Mouse (Mus musculus): Measurements from ENCODE around the gene Lrrc32. TPM values are rescaled to one million over a fixed set of nuclear protein-coding genes. Genes with fewer than 3 reads are reported as not detected.

The Lrrc32 gene
- total and polyA plus RNA-seq, 3 experiments = 2.3 to 23.7 (median 5.3) TPM

DNA sequence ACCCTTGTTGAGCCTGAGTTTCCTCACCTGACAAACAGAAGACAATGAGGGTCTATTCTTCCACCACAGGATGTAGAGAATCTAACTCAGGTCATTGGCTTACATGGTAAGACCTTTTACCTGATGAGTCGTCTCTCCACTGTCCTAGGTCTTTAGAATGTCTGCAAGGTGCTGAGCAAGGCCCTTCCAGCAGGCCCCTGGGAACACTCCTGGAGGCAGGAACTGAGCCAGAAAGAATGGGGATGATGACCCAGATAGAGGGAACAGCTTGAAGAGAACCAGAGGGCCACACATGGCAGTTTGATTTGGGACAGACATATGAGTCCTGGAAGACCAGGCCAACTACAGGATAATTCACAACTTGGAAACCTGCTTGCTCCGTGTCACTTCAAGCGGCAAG lies 53.2 kb downstream of the Lrrc32 start:
- Histone ChIP-seq H3K4me1 (ENCODE audit: control insufficient read depth in 1 of 2, insufficient read depth in 2 of 2) (peaks cover 0 to 7% of the 10 kb centered on the region in 2 experiments; a peak in 3 of 4 replicates), H3K36me3 (replicated peaks in 1 of 2; ENCODE audit: control insufficient read depth in 1 of 2, insufficient read depth in 1 of 2, low read length in 1 of 2) (no peaks in the 10 kb centered on the region), H3K27me3 (replicated peaks) (peaks cover 4% of the 10 kb centered on the region), H3K27ac (ENCODE audit: insufficient read depth, low read depth) (no peak overlapping the region), H3K9me3 (replicated peaks; ENCODE audit: low read length) (no peaks in the 10 kb centered on the region), H3K4me2 (ENCODE audit: insufficient read depth, low read depth, poor library complexity, severe bottlenecking) (no peak overlapping the region), H3K4me3 (replicated peaks in 1 of 3; ENCODE audit: low read depth in 2 of 3, low read length in 2 of 3, poor library complexity in 1 of 3) (no peak overlapping the region), H3K79me2 (replicated peaks; ENCODE audit: control insufficient read depth, extremely low read depth, insufficient read depth, poor library complexity, severe bottlenecking) (no peaks in the 10 kb centered on the region), H3K9ac (ENCODE audit: insufficient read depth, low read depth) (no peak overlapping the region)
- in situ Hi-C loops (cut with MboI; ENCODE audit: low pct_ligation_motif_present, low pct_unique_long_range_greater_than_20kb, low sequenced_read_pairs) = no loop called here
- no peak for TF ChIP-seq BHLHE40 (IDR thresholded peaks at IDR 0.05; ENCODE audit: low read depth, low read length)
- no peak for TF ChIP-seq ETS1 (conservative IDR thresholded peaks at IDR 0.05; ENCODE audit: low read depth, low read length)
- TF ChIP-seq MAX (IDR thresholded peaks at IDR 0.05; ENCODE audit: low read length) = no peak
- no peak for TF ChIP-seq CHD1 (IDR thresholded peaks at IDR 0.05; ENCODE audit: low read depth, low read length)
- TF ChIP-seq JUN (IDR thresholded peaks at IDR 0.05; ENCODE audit: insufficient read depth, low read depth, low read length) = no peak
- no peak for TF ChIP-seq MXI1 (IDR thresholded peaks at IDR 0.05; ENCODE audit: low read depth, low read length)
- no peak for TF ChIP-seq TCF12 (IDR thresholded peaks at IDR 0.05; ENCODE audit: low read depth, low read length)
- TF ChIP-seq MAZ (IDR thresholded peaks at IDR 0.05; ENCODE audit: low read depth, low read length) = no peak
- no peak for TF ChIP-seq E2F4 (IDR thresholded peaks at IDR 0.05; ENCODE audit: insufficient replicate concordance, low read depth, low read length)
- no peak for TF ChIP-seq JUND (conservative IDR thresholded peaks at IDR 0.05; ENCODE audit: low read depth, low read length)
- TF ChIP-seq SMC3 (IDR thresholded peaks at IDR 0.05; ENCODE audit: low read depth, low read length) = no peak
- no peak for TF ChIP-seq CTCF (conservative IDR thresholded peaks at IDR 0.05 in 1 of 2, IDR thresholded peaks at IDR 0.05 in 1 of 2; ENCODE audit: low read depth in 2 of 2, low read length in 2 of 2)
- TF ChIP-seq MAFK (IDR thresholded peaks at IDR 0.05; ENCODE audit: insufficient replicate concordance, low read length) = no peak
- no peak for TF ChIP-seq USF2 (conservative IDR thresholded peaks at IDR 0.05; ENCODE audit: low read depth, low read length)
- no peak for TF ChIP-seq TBP (conservative IDR thresholded peaks at IDR 0.05; ENCODE audit: low read depth, low read length)
- no peak for TF ChIP-seq POLR2AphosphoS2 (IDR thresholded peaks at IDR 0.05; ENCODE audit: low read depth, low read length)
- TF ChIP-seq RAD21 (IDR thresholded peaks at IDR 0.05; ENCODE audit: low read depth, low read length) = no peak
- no peak for TF ChIP-seq MEF2A (IDR thresholded peaks at IDR 0.05; ENCODE audit: borderline replicate concordance, low read depth, low read length)
- no peak for TF ChIP-seq GABPA (IDR thresholded peaks at IDR 0.05; ENCODE audit: insufficient replicate concordance, low read depth, low read length)
- TF ChIP-seq IRF4 (IDR thresholded peaks at IDR 0.05; ENCODE audit: low read depth, low read length) = no peak
- dilution Hi-C loops (cut with MboI; ENCODE audit: extremely low pct_ligation_motif_present, extremely low pct_unique_long_range_greater_than_20kb, low sequenced_read_pairs) = no loop called here
- DNase-seq (ENCODE audit: extremely low read depth) = no peak

DNA sequence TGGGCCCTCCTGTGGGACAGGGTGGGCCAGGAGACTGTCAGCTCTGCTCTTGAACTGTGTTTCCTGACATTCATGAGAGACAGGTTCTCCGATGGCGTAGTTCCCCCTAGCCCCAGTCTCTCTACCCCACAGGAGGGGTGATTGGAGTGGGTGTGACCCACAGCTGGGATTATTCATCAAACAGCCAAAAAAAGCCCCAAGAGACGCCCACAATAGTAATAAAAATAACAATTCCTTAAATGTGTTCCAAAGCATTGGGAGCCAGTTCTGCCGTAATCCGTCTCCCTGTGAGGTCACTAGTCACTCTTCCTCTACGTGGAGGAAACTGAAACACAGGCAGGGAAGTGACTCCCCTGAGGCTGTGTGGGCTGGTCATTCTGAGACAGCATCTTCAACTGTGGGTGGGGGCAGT lies 53.7 kb downstream of the Lrrc32 start:
- DNase-seq (ENCODE audit: extremely low read depth) = no peak
- no peak overlapping the region for H3K9ac ChIP-seq (ENCODE audit: insufficient read depth, low read depth)
- no peaks in the 10 kb centered on the region for H3K79me2 ChIP-seq (replicated peaks; ENCODE audit: control insufficient read depth, extremely low read depth, insufficient read depth, poor library complexity, severe bottlenecking)
- no peak overlapping the region for H3K4me2 ChIP-seq (ENCODE audit: insufficient read depth, low read depth, poor library complexity, severe bottlenecking)
- H3K4me1 ChIP-seq (ENCODE audit: control insufficient read depth in 1 of 2, insufficient read depth in 2 of 2) = peaks cover 0 to 5% of the 10 kb centered on the region in 2 experiments; a peak in 1 of 4 replicates
- H3K9me3 ChIP-seq (replicated peaks; ENCODE audit: low read length) = no peaks in the 10 kb centered on the region
- H3K4me3 ChIP-seq (replicated peaks in 1 of 3; ENCODE audit: low read depth in 2 of 3, low read length in 2 of 3, poor library complexity in 1 of 3) = no peak overlapping the region
- peaks cover 4% of the 10 kb centered on the region for H3K27me3 ChIP-seq (replicated peaks)
- in situ Hi-C loops (cut with MboI; ENCODE audit: low pct_ligation_motif_present, low pct_unique_long_range_greater_than_20kb, low sequenced_read_pairs) = no loop called here
- TF ChIP-seq SMC3 (IDR thresholded peaks at IDR 0.05; ENCODE audit: low read depth, low read length) (no peak), GABPA (IDR thresholded peaks at IDR 0.05; ENCODE audit: insufficient replicate concordance, low read depth, low read length) (no peak), IRF4 (IDR thresholded peaks at IDR 0.05; ENCODE audit: low read depth, low read length) (peak; percentile 52; the same call in 1 of the 2 replicates), ZMIZ1 (IDR thresholded peaks at IDR 0.05; ENCODE audit: low read depth, low read length) (no peak)
- no peak overlapping the region for H3K27ac ChIP-seq (ENCODE audit: insufficient read depth, low read depth)
- H3K36me3 ChIP-seq (replicated peaks in 1 of 2; ENCODE audit: control insufficient read depth in 1 of 2, insufficient read depth in 1 of 2, low read length in 1 of 2) = no peaks in the 10 kb centered on the region
- dilution Hi-C loops (cut with MboI; ENCODE audit: extremely low pct_ligation_motif_present, extremely low pct_unique_long_range_greater_than_20kb, low sequenced_read_pairs) = no loop called here

Data from CH12.LX (cell line).